Mouse (Mus musculus): ENCODE measurements around the gene Rsc1a1. TPM values are rescaled to one million over a fixed set of nuclear protein-coding genes. Genes with fewer than 3 reads are reported as not detected.

Rsc1a1 gene
- total RNA-seq (2015; ENCODE audit: low replicate concordance) = 2.9 TPM in 1 of 2 replicates, not detected in the other
- 0.84 and 4.3 TPM in 2 replicates for total RNA-seq (2017; ENCODE audit: low replicate concordance)

GRCm38 (mm10) chr4:141685499-141685898, at the start of gene Rsc1a1:
Gene Rsc1a1 (minus strand): TSS chr4:141685599.
- ATAC-seq (replicated peaks; ENCODE audit: low FRiP score, poor library complexity, severe bottlenecking) = no peak

- no peak for ATAC-seq (replicated peaks; ENCODE audit: low FRiP score, poor library complexity, severe bottlenecking)
Observed at GRCm38 (mm10) chr4:141735206-141735560, 49.8 kb upstream of the Rsc1a1 start.

DNA sequence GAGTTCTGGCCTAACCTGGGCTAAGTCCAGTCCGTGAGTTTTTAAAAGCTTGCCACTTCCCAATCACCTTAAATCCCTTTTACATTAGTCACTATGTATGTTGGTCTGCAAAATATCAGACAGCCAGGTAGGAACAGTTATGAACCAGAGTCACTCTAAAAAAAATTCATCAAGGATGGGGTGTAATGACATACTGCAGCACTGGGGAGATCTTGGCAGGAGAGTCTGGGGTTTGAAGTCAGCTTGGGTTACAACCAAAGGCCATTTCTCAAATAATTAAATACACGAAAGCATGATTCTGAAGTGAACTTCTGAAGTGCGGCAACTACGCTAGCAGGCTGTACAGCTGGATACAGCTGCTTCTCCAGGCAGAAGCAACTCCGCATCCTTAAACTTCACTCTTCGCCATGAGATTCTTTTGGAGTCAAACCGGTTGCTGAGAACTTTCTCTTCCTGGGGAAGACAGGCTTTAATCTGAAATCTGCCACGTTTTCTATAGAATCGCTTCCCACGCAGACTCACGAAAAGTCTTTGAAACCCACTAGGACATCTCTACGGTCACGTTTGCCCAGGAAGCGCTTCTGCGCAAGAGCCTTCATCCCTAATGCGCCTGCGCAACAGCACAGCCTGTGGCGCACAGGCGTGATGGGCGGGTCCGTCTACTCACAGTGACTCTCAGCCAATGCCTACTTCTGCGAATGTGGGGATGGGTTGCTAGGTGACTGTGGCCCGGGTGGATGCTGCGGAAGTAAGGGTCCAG, 49.2 kb upstream of the Rsc1a1 start:
- ATAC-seq (replicated peaks; ENCODE audit: low FRiP score, poor library complexity, severe bottlenecking) = peak; percentile 98

DNA sequence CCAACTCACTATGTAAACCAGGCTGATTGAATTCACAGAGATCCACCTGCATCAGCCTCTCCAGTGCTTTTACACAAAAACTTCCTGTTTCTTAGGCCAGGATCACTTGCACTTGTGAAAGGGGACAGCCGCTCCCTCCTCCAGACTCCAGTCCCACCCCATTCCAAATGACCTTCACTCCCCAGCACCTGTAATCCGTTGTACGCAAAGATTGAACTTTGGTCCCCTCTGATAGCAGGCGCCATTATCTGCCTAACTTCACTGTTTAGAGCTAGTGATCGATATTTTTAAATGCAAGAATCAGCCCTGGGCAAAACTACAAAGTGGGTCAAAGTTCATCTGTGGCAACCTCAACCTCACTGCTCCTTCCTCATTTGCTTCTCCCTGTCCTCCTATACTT, 46.4 kb upstream of the Rsc1a1 start:
- no peak for ATAC-seq (replicated peaks; ENCODE audit: low FRiP score, poor library complexity, severe bottlenecking)

DNA sequence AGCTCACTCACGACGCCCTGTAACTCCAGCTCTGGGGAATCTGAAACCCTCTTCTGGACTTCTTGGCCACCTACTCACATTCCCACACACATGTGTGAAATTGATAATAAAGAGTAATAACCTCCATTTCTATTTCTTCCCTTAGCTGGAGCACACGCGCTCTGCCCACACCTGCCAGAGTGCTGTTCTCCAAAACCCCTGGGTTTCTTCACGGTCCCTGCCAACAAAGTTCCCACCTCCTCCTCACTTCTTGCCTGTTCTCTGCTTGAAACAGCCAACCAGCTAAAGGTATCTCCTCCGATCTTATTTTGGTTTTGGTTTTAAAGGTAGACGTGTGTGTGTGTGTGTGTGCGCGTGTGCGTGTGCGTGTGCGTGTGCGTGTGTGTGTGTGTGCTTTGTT, 45.0 kb upstream of the Rsc1a1 start:
- ATAC-seq (replicated peaks; ENCODE audit: low FRiP score, poor library complexity, severe bottlenecking) = no peak

DNA sequence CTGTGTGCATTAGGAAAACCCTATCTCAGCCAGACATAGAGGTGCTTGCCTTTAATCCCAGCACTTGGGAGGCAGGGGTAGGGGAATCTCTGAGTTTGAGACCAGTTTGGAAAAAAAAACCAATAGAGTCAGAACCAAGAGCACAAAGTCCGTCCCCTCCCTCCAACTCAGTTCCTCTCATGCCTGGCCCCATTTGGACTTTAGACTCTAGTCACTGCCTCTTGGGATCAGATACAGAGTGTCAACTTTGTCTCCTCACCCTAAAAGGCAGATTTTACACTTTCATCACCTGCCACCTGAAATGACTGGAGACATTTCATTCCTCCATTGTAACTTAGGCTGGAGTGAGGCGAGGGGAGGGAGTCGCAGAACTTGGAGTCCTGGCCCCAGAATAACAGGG, 43.9 kb upstream of the Rsc1a1 start:
- no peak for ATAC-seq (replicated peaks; ENCODE audit: low FRiP score, poor library complexity, severe bottlenecking)

DNA sequence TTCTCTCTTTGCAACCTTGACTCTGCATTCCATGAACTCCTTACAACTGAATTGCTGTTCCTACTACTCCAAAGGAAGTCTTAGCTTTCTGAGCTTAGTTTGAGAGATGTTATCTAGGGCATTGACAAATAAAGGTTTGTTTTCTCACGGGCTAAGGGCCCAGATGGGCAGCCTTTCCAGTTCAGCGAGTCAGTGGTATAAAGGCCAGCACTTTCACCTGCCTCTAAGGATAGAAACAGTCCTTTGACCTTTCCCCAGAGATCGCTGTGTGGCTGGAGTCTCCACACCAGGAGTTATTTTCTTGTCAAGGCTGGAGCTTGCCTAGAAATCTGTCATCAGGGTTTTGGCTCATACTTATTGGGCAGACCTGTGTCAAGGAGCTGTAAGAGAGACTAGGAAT, 40.3 kb upstream of the Rsc1a1 start:
- no peak for ATAC-seq (replicated peaks; ENCODE audit: low FRiP score, poor library complexity, severe bottlenecking)

GRCm38 (mm10) chr4:141725277-141725676, 39.9 kb upstream of the Rsc1a1 start:
- no peak for ATAC-seq (replicated peaks; ENCODE audit: low FRiP score, poor library complexity, severe bottlenecking)

GRCm38 (mm10) chr4:141724594-141724993, 39.2 kb upstream of the Rsc1a1 start:
- no peak for ATAC-seq (replicated peaks; ENCODE audit: low FRiP score, poor library complexity, severe bottlenecking)

DNA sequence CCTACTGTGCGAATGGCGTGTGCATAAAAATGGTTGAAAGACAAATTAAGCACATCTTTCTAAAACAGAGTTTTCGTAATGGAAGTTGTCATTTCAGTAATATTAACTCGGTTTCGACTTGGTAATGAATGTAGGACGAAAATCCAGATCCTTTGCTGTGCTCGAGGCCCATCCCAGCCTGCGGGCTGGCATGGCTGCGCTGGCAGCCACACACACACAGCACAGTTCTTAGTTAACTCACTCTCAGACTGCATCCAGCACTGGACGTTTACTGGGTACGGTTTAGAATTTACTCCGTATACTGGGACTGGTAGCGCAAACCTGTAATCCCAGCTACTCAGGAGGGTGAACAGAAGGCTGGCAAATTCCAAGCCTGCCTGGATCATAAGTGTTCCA, 38.3 kb upstream of the Rsc1a1 start:
- ATAC-seq (replicated peaks; ENCODE audit: low FRiP score, poor library complexity, severe bottlenecking) = peak; percentile 22; the same call in 1 of the 2 replicates

DNA sequence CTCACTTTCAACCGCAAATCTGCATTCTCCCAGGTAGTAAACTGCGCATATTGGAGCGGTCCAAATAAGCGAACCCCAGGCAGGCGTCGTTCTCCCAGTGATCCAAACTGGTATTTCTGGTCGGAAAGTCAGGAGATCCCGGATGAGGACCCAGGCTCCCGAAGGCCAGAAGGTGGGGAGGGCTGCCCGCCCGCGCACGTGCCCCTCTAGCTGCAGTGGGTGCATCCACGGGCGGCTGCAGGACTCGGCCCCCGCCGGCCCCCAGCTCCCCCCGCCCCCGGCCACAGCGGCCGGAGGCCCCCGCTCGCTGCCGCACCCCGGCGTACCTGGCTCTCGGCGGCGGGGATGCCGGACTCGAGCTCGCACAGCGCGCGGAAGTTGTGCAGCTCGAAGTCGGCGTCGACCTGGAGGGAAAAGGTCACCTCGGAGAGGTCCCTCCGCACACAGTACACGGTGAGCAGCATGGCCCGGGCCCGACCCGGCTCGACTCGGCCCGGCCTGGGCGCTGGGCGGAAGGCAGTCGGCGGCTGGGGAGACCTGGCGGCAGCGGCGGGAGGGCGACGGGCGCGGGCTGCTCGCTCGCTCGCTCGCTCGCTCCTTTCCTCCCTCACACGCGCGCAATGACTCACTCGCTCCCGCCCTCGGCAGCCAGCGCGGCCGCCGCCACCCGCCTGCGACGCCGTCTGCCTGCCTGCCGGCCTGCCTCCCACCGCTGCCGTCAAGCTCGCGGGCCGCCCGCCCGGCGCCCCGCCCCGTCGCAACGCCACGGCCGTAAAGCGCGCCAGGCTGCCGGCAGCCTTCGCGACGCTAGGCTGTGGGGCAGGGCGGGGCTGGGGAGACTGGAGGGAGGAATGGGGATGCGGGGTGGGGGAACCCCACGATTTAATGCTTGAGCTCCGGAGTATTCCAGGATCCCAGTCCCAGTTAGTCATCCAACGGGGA, 37.6 kb upstream of the Rsc1a1 start, which contains the start of gene Ddi2:
Gene Ddi2 (minus strand): TSS at position 689 of the 942 bp plus-strand sequence.
- peak; percentile 88 for ATAC-seq (replicated peaks; ENCODE audit: low FRiP score, poor library complexity, severe bottlenecking)

DNA sequence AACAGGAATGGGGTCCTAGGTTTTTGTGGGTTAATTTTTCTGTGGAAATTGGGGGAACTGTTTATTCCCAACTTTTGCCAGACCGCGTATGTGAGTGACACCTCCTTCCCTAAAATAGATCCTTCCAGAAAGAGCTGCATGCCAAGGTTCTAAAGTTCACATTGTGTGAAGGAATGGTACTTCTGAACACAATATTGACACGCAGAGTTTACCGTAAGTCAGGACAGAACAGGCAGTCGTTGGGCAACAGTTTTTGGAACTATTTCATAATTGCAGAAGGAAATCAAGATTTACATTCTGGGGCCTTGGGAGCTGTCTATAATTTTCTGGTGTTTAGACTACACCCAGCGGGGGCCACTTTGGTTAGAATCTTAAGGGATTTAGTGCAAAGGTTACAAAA, 36.6 kb upstream of the Rsc1a1 start:
- ATAC-seq (replicated peaks; ENCODE audit: low FRiP score, poor library complexity, severe bottlenecking) = no peak

DNA sequence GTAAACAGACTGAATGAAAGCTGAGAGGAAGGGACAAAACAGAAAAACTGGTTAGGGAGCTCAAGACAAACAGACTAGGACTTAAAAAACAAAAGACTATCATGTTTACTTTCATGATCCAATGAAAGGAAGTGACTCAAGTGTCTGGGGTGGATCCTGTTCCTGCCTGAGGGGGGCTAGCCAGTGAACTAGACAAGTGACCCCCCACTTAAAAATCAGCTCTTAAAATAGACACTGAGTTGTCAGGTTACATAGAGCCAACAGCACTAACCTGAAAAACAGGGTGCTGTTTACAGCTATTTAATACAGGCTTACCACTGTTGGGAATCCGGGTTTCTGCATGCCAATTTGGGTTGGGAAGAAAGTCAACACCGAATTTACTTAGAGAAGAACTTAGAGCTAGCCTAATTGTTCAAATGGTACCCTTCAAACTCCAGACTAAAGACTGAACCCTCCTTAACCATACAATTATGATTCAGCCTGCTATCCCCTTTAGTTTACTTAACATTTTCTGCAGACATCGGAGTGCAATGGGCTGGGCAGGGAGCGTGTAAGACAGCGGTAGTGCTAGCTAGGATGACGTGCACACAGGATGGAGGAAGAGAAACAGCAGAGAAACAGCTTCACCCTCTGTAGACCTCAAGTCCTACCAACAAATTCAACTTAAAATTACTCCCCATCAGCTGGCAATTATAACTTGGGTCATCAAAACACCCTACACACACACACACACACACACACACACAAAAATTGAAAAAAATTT, 35.5 kb upstream of the Rsc1a1 start:
- ATAC-seq (replicated peaks; ENCODE audit: low FRiP score, poor library complexity, severe bottlenecking) = peak; percentile 51; the same call in 1 of the 2 replicates

DNA sequence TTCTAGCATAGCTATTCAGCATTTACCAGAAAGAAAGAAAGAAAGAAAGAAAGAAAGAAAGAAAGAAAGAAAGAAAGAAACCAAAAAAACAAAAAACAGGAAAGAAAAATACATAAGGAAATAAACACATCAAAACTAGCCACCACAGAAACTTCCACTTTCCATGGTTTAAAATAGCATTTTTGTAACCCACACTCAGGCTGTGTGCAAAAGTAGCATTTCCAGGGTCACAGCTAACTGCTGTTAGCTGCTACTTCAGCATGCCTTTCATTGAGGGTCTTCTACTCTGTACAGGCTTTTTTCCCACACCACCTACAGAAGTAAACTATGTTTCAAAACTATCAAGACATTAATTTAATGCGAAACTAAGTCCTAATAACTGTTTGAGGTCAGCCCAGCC, 33.9 kb upstream of the Rsc1a1 start:
- no peak for ATAC-seq (replicated peaks; ENCODE audit: low FRiP score, poor library complexity, severe bottlenecking)

DNA sequence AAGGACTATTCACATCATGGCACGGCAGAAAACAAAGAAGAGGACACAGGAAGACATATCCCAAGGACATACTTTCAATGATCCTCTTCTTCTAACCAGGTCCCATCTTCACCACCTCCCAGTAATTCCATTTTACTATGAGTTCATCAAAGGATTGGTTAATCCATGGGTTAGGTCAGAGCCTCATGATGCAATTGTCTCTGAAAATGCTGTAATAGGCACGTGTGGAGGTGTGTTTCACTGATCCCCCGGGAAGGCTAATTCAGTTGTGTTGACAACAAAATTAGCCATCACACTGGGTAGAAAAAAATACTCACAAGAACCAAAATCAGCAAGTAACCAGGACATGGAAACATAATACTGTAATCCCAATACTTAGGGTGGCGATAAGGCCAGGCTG, 32.2 kb upstream of the Rsc1a1 start:
- ATAC-seq (replicated peaks; ENCODE audit: low FRiP score, poor library complexity, severe bottlenecking) = no peak

- peak; percentile 35; the same call in 1 of the 2 replicates for ATAC-seq (replicated peaks; ENCODE audit: low FRiP score, poor library complexity, severe bottlenecking)
Observed at GRCm38 (mm10) chr4:141715027-141715426, 29.6 kb upstream of the Rsc1a1 start.

- ATAC-seq (replicated peaks; ENCODE audit: low FRiP score, poor library complexity, severe bottlenecking) = no peak
Observed at GRCm38 (mm10) chr4:141713598-141714142, 28.3 kb upstream of the Rsc1a1 start.

DNA sequence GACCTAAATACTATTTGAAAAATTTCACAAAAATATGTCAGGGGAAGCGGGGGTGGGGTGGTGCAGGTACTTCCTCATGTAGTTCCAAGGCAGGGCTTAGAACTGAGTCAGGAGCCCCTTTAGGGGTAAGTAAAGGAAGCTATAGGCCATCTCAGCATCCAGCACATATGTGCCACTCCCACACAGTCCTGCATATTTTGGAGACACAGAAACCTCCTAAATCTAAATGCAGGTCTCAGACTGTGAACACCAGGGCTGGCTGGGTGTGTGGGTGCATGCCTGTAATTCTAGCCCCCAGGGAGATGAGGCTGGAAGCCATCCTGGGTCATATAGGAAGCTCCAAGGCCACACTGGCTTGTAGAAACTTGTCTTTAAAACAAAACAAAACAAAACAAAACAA, 25.9 kb upstream of the Rsc1a1 start:
- ATAC-seq (replicated peaks; ENCODE audit: low FRiP score, poor library complexity, severe bottlenecking) = no peak

DNA sequence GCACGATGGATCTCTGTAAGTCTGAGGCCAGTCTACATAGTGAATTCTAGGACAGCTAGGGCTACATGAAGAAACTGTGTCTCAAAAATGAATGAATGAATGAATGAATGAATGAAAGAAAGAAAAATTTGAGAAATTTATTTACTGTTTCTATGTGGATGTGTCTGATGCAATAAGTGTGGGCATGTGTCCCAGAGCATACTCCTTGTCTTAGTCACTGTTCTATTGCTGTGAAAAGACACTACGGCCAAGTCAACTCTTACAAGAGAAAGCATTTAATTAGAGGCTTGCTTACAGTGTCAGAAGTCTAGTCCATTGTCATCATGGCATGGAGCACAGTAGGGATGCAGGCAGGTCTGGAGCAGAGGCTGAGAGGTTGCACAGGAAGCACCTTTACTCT, 23.6 kb upstream of the Rsc1a1 start:
- ATAC-seq (replicated peaks; ENCODE audit: low FRiP score, poor library complexity, severe bottlenecking) = no peak

- ATAC-seq (replicated peaks; ENCODE audit: low FRiP score, poor library complexity, severe bottlenecking) = peak; percentile 31; the same call in 1 of the 2 replicates
Observed at GRCm38 (mm10) chr4:141708005-141708404, 22.6 kb upstream of the Rsc1a1 start.

Measured in erythroblast, adult 5-6 weeks (primary cell).